Mouse (Mus musculus): ENCODE results near the gene Clns1a.

Gene Clns1a

GRCm38 (mm10) chr7:97728666-97729614 is 32.5 kb downstream of the Clns1a start:
- no peak for DNase-seq

GRCm38 (mm10) chr7:97730427-97730826 is 34.0 kb downstream of the Clns1a start:
- DNase-seq: no peak

DNA sequence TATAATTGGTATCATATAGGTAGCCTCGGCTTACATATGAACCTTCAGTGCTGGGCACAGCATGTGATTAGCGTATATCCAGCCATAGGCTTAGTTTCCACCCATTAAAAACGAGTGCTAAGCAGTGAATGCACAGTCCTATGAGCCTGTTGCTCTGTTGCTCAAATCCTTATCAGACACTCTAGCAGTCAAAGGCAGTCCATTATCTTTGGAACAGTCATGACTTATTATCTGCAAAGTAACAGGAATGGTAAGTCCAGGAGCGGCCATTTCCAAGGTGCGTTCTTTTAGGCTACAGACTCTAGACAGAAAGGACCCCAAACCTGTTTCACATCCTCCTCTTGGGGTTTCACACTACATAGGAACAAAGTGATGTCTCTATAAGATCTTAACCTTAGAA is 37.2 kb downstream of the Clns1a start:
- no peak for DNase-seq

DNA sequence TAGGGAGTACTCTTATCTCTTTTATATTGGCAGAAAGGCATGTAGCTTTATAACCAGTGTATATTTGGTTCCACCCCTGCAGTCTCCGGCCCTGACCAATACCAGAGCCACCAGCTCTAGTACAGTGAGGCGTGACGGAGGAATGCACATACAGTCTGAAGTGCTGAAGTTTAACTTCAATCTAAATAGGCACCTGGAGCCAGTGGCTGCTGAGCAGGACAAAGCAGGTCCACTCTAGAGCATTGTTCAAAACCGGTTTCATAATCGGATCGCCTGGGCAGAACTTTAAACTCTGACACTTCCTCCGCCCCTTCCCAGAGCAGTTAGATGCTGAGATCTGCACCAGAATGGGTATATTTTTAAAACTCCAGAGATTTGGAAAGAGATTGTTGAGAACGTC is 38.6 kb downstream of the Clns1a start:
- peak; percentile 52 for DNase-seq

DNA sequence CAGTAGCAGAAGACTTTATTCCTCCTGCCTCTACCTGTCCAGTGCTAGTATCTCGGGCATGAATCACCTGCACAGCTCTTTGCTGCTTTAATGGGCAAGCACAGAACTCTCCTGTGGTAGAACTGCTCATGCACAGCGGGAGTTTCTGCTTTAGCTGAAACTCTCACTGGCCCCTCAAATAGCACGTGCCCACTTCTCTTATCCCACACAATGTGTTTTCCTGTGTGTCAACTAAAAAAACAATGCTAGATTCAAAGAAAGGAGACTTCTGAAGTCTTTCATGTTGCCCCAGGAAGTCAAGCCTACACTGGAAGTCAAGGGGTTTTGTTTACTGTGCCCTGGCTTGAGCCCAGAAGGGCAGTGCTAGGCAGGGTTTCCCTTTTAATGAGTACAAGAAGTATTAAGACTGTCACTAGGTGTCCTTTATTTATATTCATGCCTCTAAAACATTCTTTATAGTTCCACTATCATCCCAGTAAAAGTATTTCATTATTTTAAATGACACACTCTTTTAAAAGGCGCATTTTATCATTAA is 39.5 kb downstream of the Clns1a start:
- no peak for DNase-seq

DNA sequence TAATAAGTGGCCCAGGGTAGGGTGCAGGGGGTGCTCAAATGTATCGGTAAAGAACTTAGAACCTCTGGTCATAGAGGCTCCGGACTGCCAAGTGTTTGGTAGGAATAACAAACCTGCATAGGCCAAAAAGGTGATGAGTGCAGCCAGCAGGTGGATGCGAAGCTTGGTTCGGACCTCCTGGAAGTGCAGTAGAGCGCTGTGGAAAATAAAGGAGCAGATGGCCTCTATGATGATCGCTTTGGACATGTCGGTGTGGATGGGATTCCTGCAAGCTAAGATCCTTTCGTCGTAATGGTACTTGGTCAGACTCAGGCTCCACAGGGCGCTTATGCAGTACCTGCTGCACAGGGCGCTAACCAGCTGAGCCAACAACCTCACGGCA is 40.8 kb downstream of the Clns1a start:
- DNase-seq: no peak

DNA sequence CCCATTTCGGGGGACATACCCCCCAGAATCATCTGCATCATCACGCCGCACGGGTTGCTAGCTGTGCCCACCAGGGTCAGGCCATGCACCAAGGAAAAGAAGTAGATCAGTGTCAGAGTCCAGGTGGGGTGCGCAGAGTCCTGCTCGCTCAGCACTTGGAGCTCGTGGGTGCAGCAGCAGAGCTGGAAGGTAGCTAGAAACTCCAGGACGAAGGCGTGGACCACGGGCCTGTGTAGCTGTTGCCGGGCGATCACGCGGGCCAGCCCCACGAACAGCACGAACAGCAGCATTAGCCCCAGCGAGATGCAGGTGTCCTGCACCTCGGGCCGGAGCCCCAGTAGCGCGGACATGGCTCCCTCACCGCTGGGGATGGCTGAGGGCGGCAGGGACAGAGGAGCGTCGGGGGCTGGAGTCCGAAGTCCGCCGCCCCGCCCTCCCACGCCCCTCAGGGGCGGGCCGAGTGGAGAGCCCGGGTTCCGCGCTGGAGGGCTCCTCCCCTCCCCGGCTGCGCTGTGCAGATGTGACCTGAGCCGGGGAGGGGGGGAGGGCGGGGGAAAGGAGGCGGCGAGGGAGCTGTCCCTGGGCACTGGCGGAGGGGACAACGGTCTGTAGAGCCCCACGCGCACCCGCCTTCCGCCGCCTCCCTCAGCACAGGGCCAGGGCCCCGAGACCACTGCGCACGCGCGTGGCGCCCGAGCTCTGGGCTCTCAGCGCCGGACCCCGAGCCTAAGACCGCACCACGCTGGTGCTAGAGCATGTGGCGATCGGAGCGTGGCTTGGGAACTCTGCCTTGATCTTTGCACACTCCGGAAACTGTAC is 41.4 kb downstream of the Clns1a start, which contains the start of gene Aqp11:
Gene Aqp11 (minus strand): TSS at position 652 of the 819 bp plus-strand sequence.
- peak; percentile 94 for DNase-seq

DNA sequence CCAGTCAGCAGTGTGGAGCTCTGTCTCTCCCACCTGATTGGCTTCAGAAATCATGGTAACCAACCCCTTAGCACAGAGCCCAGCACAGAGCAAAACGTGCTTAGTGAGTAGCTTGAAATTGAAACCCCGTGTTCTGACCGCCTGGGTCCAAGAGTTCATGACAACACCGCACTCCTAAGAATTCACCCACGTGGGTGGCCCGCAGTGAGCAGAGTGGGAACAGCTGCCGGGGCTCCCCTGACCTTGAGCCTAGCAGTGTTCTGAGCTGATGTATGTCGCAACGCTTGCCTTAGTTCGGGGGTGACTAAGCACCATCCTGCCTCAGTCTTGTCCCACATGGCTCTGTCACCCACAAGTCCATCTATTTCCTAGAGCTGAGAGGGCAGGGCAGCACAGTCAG is 44.5 kb downstream of the Clns1a start:
- DNase-seq: no peak

- no peak for DNase-seq
Measured at GRCm38 (mm10) chr7:97741756-97742291, 45.4 kb downstream of the Clns1a start.

- DNase-seq: peak; percentile 84
Measured at GRCm38 (mm10) chr7:97745299-97745698, 48.9 kb downstream of the Clns1a start.

DNA sequence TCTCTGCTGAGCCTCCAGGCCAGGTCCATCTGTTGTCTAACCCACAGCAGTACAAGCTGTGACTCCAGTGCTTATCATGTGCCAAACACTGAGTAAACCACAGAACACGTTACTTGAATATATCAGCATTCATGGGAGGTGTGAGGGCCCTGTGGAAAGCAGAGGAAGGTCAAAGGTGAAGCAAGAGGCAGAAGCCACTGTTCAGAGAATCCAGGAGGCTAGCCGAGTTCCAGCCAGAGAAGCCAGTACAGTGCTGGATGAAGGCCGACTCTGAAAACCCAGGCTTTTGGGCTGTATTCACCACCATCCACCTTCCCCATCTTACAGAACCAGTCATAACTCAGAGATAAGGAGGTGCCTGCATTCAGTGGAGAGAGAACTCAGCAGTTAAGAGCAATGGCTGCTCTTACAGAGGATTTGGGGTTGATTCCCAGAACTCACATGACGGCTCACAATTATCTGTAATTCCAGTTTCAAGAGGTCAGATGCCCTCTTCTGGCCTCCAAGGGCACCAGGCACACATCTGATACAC is 50.8 kb downstream of the Clns1a start:
- no peak for DNase-seq

DNA sequence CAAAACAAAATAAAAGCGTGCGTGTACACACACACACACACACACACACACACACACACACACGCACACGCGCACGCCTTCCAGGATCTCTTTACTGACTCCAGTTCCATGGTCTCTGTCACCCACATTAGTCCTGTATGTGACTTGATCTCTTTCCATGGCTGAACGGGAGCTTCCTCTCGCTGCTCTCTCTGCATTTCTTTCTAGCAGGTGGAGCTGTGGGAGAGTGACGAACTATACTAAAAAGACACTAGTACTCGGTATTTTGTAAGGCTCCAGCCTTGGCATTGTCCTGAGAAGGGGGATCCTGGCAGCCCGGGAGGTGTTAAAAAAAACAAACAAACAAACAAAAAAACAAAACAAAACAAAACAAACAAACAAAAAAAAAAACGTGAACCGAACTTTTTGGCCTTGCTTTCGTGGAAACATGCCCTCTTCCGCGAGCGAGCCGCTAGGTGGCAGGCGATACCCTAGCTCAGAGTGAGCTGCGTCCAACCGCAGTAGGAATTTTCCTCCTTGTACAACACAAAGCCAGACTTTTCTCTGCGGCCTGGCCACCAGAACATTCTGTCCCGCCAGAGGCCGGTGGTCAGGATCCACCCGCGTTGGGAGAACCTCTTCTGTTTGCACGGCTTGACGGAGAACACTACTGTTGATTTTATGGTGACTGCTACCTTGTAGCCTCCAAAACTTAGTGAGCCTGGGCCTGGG is 51.5 kb downstream of the Clns1a start:
- DNase-seq: peak; percentile 93

- peak; percentile 33 for DNase-seq
Measured at GRCm38 (mm10) chr7:97748527-97749206, 52.2 kb downstream of the Clns1a start.

DNA sequence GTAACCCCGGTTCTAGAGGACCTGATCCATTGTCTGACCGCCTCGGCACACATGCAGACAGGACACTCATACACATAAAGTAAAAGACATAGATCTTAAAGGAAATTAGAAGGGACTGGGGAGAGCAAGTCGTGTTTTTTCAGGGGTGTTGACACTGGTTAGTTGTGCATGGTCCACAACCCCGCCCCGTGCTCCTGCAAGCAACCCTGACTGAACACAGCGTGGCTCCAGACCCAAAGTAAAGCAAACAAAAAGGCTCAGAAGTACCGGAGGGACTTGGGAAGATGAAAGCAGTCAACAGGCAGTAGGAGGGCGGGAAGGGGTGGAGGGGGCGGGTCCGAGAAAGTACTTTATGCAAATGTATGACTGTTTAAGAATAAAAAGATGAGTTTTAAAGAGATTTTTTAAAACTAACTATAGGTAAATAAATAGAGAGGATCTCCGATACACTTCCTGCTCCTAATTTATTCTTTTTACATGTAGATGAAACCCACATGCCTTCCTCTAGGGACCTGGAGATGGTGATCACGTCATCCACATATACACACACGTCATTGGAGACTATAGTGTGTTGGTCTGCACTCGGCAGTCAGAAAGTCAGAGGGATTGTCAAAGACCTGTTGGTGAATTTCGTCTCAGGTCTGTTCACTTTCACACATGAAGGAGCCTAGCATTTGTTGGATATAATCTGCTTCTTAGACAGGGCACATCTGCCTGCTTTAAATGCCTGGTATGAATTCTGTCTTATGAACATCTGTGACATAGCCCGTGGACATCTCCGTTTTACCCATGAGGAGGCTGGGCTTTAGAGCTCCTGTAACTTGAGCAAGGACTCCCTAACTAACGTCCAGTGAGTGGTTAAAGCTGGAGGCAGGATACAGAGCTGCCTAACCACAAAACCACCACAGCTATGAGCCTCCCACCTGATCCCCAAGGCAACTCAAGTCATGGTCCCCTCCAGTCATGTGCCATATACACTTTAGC is 53.1 kb downstream of the Clns1a start:
- DNase-seq: no peak

GRCm38 (mm10) chr7:97756967-97757881 is 60.8 kb downstream of the Clns1a start:
- DNase-seq: no peak

- DNase-seq: no peak
Measured at GRCm38 (mm10) chr7:97764591-97764990, 68.2 kb downstream of the Clns1a start.

DNA sequence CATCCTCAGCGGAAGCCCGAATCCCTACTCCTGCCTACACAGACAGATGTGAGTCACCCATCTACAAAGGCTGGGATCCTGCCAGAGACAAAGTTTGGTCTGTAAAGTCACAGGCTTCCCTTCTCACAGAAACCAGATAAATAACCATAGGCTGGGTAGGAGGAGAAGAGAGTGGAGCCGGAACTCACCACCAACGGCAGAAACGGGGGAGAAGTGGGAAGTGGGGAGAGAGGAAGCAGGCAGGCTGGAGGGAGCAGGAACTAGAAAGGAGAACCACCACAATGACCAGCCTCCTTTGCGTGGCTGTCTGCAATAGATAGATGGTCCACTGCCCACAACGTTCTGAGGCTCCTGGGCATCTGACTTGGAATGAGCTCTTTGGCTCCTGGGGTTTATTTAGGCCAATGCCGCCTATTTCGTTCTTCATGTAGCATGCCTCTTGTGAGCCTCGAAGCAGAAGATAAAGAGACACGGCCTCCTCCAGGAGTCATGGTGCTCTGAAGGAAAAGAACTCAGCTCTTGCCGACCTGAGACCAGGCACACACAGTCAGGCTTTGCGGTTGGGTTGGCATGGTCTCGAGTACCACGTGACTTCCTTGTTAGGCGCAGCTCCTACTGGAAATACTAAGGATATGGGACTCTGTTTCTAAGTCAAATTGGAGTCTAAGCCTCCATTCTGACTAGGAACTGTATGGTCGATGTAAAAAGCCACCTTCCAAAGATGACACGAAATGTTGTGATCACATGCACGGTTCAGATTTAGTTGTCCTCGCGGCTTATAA is 68.9 kb downstream of the Clns1a start:
- no peak for DNase-seq

- no peak for DNase-seq
Measured at GRCm38 (mm10) chr7:97765963-97766347, 69.5 kb downstream of the Clns1a start.
